Mouse (Mus musculus): ENCODE results near the gene Slc25a22. TPM values are rescaled to one million over a fixed set of nuclear protein-coding genes. Genes with fewer than 3 reads are reported as not detected.

Gene Slc25a22
- polyA plus RNA-seq, 1 experiment from 2014 or later: 57.4 TPM

DNA sequence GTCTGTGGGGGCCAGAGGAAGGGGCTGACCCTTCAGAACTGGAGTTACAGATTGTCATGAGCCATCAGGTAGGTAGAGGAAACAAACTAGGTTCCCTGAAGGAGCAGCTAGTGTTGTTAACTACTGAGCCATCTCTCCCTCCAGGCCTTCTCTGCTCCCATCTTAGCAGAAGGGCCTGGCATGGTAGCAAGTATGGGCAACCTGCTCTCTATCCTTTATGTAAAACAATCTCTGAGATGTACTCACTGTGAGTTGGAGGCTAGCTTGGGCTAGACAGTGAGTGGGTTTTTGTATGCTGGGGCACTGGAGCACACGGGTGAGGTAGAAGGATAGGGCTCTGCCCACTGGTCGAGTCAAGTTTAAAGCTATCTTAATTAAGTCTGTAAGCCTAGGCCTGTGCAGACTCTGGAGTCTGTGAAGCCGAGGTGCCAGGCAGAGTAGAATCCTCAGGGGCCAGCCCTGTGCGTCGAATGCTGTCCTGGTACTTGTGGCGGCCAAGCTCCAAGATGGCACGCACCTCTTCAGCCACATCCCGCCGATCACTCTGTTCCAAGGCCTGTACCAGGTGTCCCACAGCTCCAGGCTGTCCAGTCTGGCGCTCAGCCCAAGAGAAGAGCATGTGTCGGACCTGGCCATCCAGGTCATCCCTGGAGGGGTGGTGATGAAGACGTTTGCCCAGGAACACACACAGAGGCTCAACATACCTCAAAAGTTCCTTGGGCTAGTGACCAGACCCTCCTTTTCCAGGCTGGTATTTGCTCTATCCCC lies 693 bp upstream of the Slc25a22 start:
- peaks cover 60% of the 10 kb centered on the region for H3K4me1 ChIP-seq
- H3K9ac ChIP-seq: no peak overlapping the region
- H3K27ac ChIP-seq: peak overlapping the region; percentile 76; the same call in 1 of the 2 replicates
- peaks cover 44% of the 10 kb centered on the region for H3K36me3 ChIP-seq (replicated peaks)
- H3K9me3 ChIP-seq: no peaks in the 10 kb centered on the region
- H3K4me2 ChIP-seq: no peak overlapping the region
- ATAC-seq (ENCODE audit: low FRiP score): no peak
- H3K27me3 ChIP-seq: no peaks in the 10 kb centered on the region
- H3K4me3 ChIP-seq (replicated peaks): no peak overlapping the region
- WGBS: 91% methylated on average over 12 of the region's 12 CpGs

DNA sequence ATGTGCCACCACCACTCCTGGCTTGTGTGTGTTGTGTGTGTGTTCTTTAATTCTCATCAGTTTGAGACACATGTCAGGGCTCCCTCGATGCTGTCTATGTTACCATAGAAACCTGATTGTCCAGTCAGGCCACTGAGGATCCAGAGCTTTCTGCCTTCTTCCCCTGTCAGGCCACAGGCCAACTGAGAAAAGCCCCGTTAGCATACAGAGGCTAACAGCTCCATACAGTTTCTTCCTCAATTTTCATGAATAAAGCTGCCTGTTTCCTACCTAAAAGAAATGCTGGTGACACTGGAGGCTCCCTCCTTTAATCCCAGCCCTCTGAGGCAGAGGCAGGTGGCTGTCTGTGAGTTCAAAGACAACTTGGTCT lies 1.2 kb downstream of the Slc25a22 start:
- peak overlapping the region; percentile 59 for H3K4me3 ChIP-seq (replicated peaks)
- H3K27me3 ChIP-seq: no peaks in the 10 kb centered on the region
- no peak for ATAC-seq (ENCODE audit: low FRiP score)
- peaks cover 59% of the 10 kb centered on the region for H3K36me3 ChIP-seq (replicated peaks)
- peak overlapping the region; percentile 83; the same call in 1 of the 2 replicates for H3K9ac ChIP-seq
- H3K4me1 ChIP-seq: peaks cover 51% of the 10 kb centered on the region
- no peaks in the 10 kb centered on the region for H3K9me3 ChIP-seq
- 58% methylated on average over 2 of the region's 2 CpGs for WGBS
- H3K27ac ChIP-seq: peak overlapping the region; percentile 76; the same call in 1 of the 2 replicates
- H3K4me2 ChIP-seq: peak overlapping the region; percentile 94

- H3K27ac ChIP-seq: no peak overlapping the region
- peak overlapping the region; percentile 94 for H3K4me2 ChIP-seq
- no peak for ATAC-seq (ENCODE audit: low FRiP score)
- WGBS: 75% methylated on average over 9 of the region's 9 CpGs
- 0 out of 2 replicates have a peak overlapping the region, but pooled peaks have one; percentile 83 for H3K9ac ChIP-seq
- H3K9me3 ChIP-seq: no peaks in the 10 kb centered on the region
- peak overlapping the region; percentile 59; the same call in 1 of the 2 replicates for H3K4me3 ChIP-seq (replicated peaks)
- no peaks in the 10 kb centered on the region for H3K27me3 ChIP-seq
- H3K4me1 ChIP-seq: peaks cover 49% of the 10 kb centered on the region
- H3K36me3 ChIP-seq (replicated peaks): peaks cover 59% of the 10 kb centered on the region
These were observed 1.7 kb downstream of the Slc25a22 start for GRCm38 (mm10) chr7:141435856-141436522.

- peak overlapping the region; percentile 81 for H3K27ac ChIP-seq
These were observed 2.4 kb downstream of the Slc25a22 start for GRCm38 (mm10) chr7:141435129-141435855.

DNA sequence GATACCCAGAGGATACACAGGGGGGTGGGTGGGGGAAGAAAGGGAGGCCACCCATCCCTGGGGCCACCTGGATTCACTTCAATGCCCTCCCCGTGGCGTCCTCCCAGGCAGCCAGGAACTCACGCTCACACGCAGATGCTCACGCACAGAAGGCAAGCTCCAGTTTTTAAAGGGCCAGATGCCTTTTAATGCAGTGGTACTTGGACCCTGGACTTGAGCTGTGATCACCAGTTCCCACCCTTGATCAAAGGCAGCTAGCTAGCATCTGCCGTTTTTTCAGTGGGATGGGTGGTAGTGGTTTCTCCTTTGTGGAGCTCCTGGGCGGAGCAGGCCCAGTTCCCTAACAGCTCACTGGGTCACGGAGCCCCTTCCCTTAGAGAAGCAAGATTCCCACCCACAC lies 3.2 kb downstream of the Slc25a22 start:
- Histone ChIP-seq H3K4me3 (replicated peaks) (peak overlapping the region; percentile 55), H3K4me2 (peak overlapping the region; percentile 64), H3K27ac (peak overlapping the region; percentile 81), H3K27me3 (no peaks in the 10 kb centered on the region), H3K9me3 (no peaks in the 10 kb centered on the region), H3K36me3 (replicated peaks) (peaks cover 54% of the 10 kb centered on the region), H3K9ac (peak overlapping the region; percentile 53), H3K4me1 (peaks cover 59% of the 10 kb centered on the region)
- ATAC-seq (ENCODE audit: low FRiP score): peak; percentile 14; the same call in 1 of the 2 replicates
- WGBS: 9% methylated on average over 8 of the region's 8 CpGs

More at GRCm38 (mm10) chr7:141435129-141435855, 2.4 kb downstream of the Slc25a22 start:
- Histone ChIP-seq H3K9me3 (no peaks in the 10 kb centered on the region), H3K4me3 (replicated peaks) (peak overlapping the region; percentile 55), H3K4me2 (peak overlapping the region; percentile 64), H3K9ac (peak overlapping the region; percentile 53), H3K4me1 (peaks cover 50% of the 10 kb centered on the region), H3K36me3 (replicated peaks) (peaks cover 60% of the 10 kb centered on the region), H3K27me3 (no peaks in the 10 kb centered on the region)
- ATAC-seq (ENCODE audit: low FRiP score): peak; percentile 25; the same call in 1 of the 2 replicates
- 5% methylated on average over 17 of the region's 17 CpGs for WGBS

GRCm38 (mm10) chr7:141433517-141434400 lies 3.9 kb downstream of the Slc25a22 start:
- Histone ChIP-seq H3K4me3 (replicated peaks) (peak overlapping the region; percentile 55), H3K9ac (peak overlapping the region; percentile 53), H3K27me3 (no peaks in the 10 kb centered on the region), H3K9me3 (no peaks in the 10 kb centered on the region), H3K27ac (peak overlapping the region; percentile 81), H3K4me1 (peaks cover 66% of the 10 kb centered on the region), H3K4me2 (peak overlapping the region; percentile 64), H3K36me3 (replicated peaks) (peaks cover 47% of the 10 kb centered on the region)
- WGBS: 76% methylated on average over 15 of the region's 15 CpGs
- ATAC-seq (ENCODE audit: low FRiP score): no peak

DNA sequence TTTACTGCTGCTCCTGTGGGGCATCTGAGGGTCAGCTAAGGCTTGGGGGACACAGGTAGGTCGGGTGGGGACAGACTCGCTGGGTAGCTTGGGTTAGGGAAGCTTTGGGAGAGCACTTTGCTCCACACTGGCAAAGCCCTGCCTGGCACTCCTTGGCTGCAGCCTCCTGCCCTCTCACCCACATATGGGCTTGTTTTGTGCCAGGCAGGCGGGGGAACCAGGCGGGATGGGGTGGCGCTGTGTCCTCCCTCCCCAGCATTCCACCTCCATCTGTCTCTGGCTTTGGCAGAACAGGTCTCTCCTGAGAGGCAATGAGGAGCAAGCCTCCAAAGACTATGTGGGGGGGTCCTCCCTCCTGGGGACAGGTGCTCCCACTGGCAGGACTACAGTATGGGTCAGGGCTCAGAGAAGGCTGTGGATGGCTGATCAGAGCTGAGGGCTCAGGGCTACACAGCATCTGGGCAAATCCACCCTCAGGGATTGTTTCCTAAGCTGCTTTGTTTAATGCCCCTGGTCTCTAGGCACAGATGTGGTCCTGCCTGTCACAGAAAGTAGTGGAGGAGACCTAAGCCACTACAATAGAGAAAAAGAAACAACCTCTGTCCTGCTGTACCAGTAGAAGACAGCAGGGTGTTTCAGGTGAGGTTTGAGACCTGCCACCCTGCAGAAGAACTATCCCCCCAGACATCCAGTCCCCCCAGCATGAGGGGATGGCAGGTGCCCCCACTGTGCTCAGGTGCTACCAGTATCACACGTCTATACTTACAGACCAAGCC lies 4.8 kb downstream of the Slc25a22 start:
- Histone ChIP-seq H3K4me2 (peak overlapping the region; percentile 64; the same call in 1 of the 2 replicates), H3K27me3 (no peaks in the 10 kb centered on the region), H3K36me3 (replicated peaks) (peaks cover 39% of the 10 kb centered on the region), H3K4me3 (replicated peaks) (no peak overlapping the region), H3K4me1 (peaks cover 71% of the 10 kb centered on the region), H3K27ac (0 out of 2 replicates have a peak overlapping the region, but pooled peaks have one; percentile 31), H3K9ac (peak overlapping the region; percentile 53; the same call in 1 of the 2 replicates), H3K9me3 (no peaks in the 10 kb centered on the region)
- ATAC-seq (ENCODE audit: low FRiP score): no peak
- 89% methylated on average over 6 of the region's 6 CpGs for WGBS

DNA sequence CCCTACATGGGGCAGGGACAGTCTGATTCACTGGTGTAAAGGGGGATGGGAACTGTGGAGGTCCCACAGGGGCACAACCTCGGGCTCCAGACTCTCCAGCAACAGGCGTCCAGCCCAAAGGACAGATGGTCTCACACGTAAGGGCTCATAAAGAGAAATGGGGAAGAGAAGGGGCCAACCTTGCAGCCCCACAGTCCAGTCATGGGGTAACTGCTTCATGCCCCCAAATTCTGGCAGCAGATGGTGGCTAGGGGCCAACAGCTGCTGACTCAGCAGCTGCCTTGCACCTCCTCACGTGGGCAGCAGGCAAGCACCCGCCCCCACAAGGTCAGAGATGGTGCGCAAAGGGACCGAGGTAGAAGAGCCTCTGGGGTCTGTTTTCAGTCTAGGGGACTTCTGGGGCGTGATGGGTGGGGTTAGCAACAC lies 5.5 kb downstream of the Slc25a22 start:
- no peak overlapping the region for H3K4me2 ChIP-seq
- no peak for ATAC-seq (ENCODE audit: low FRiP score)
- peaks cover 40% of the 10 kb centered on the region for H3K36me3 ChIP-seq (replicated peaks)
- 89% methylated on average over 8 of the region's 8 CpGs for WGBS
- no peaks in the 10 kb centered on the region for H3K9me3 ChIP-seq
- peaks cover 70% of the 10 kb centered on the region for H3K4me1 ChIP-seq
- H3K27ac ChIP-seq: no peak overlapping the region
- no peaks in the 10 kb centered on the region for H3K27me3 ChIP-seq
- no peak overlapping the region for H3K9ac ChIP-seq
- no peak overlapping the region for H3K4me3 ChIP-seq (replicated peaks)

DNA sequence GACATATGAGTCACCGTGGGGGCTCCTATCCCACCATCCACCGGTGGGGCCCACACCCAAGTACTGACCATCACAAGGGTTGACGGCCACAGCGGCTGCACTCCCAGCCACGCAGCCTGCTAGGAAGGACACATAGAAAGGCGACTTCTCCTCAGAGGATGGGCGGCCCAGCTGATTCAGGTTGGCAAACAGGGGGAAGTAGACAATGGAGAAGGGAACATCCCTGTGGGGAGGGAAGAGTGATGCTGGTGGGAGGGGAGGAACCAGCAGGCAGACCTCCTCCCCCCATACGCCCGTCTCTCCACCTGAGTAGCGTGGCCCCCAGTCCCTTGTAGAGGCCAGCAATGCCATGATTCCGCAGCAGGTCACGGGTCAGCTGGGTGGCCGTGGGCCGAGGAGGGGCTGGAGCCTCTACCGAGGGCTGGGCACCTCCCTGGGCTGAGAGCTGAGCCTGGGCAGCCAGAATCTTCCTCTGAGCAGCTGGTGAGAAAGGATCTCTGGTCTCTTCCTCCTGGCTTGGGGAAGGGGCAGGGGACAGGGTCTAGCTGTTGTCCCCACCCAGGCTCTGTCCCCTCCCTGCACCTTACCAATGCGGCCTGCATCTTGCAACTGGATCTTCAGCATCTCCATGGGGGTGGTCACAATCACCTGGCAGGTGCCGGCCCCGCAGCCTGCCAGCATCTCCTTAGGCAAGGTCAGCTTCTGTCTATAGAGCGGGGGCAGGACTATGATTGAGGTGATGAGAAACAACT lies 6.1 kb downstream of the Slc25a22 start:
- Histone ChIP-seq H3K4me1 (peaks cover 64% of the 10 kb centered on the region), H3K4me2 (no peak overlapping the region), H3K27ac (no peak overlapping the region), H3K36me3 (replicated peaks) (peaks cover 45% of the 10 kb centered on the region), H3K4me3 (replicated peaks) (no peak overlapping the region), H3K9ac (no peak overlapping the region), H3K27me3 (no peaks in the 10 kb centered on the region), H3K9me3 (no peaks in the 10 kb centered on the region)
- ATAC-seq (ENCODE audit: low FRiP score): no peak
- WGBS: 95% methylated on average over 19 of the region's 19 CpGs

DNA sequence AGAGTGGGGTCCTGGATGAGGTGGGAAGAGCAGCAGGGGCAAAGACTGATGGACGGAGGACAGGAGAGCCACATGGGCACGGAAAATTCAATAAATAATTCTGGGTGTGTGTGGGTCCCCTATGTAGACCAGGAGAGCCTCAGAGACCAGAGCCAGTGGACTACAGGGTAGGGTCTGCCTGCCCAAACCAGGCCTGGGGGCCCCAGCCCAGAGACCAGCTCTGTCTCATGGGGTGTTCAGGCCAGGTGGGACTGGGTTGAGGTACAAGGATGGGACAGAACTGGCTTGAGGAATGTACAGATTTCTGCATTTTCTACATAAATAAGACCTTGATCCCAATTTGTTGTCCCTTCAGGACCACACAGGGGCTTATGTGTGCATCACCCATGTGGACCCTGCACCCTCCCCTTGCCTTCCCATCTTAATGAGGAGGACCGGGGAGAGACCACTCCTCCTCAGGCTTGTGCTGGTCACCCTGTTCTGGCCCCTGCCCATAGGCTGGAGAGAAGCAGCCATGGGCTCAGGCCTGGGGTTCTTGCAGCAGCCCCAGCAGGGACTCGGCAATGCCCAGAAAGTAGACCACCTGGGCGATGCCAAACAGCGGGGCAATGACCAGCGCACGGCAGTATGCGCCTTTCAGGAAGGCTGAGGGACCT lies 7.0 kb downstream of the Slc25a22 start:
- WGBS: 89% methylated on average over 9 of the region's 9 CpGs
- no peak for ATAC-seq (ENCODE audit: low FRiP score)
- no peaks in the 10 kb centered on the region for H3K9me3 ChIP-seq
- peaks cover 55% of the 10 kb centered on the region for H3K4me1 ChIP-seq
- no peak overlapping the region for H3K4me2 ChIP-seq
- H3K36me3 ChIP-seq (replicated peaks): peaks cover 45% of the 10 kb centered on the region
- no peaks in the 10 kb centered on the region for H3K27me3 ChIP-seq
- H3K9ac ChIP-seq: no peak overlapping the region
- no peak overlapping the region for H3K27ac ChIP-seq
- no peak overlapping the region for H3K4me3 ChIP-seq (replicated peaks)

All from forebrain, embryonic 12.5 days (tissue).